Mouse (Mus musculus): ENCODE results near the gene Slc5a9. TPM values are rescaled to one million over a fixed set of nuclear protein-coding genes. Genes with fewer than 3 reads are reported as not detected.
A peak's percentile ranks its signal among the peaks of the same experiment; 100 is the strongest.
"Not testable (repeated sequence)": the region's sequence is repeated elsewhere in the genome, so short reads cannot be mapped to it uniquely, and the experiment has no call there.

Slc5a9 gene
- polyA plus RNA-seq (2015; fragmentation: Nextera tagmentation; extraction: Ambion mirVana) = 6.0 and 6.7 TPM in 2 replicates

DNA sequence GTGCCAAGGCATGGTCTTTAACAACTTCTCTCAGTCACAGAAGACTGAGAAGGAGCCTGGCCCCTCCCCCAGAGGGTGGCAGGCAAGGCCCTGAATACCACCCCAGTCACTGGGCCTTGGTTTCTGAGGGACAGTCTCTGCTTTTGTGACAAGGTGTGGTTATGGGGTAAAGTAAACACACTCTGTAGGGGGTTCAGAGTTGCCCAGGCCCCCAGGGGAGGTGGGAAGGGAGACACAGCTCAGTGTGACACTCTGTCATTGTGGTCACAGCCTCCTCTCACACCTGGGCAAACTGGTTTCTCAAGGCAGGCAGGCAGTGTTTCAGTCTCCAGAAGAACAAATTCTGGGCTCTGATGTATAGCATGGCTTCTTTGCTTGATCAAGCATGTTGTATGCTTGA lies at the start of gene Slc5a9:
Gene Slc5a9, minus strand, starts transcription at position 144 of the 400 bp plus-strand sequence.
- no peak for TF ChIP-seq CTCF (IDR thresholded peaks at IDR 0.05; ENCODE audit: low read depth)
- Histone ChIP-seq H3K9ac (ENCODE audit: low read depth, low read length) (no peak within 1 kb of the TSS), H3K4me3 (replicated peaks; ENCODE audit: low read depth, low read length) (no peak within 1 kb of the TSS), H3K4me2 (ENCODE audit: low read length) (no peak within 1 kb of the TSS), H3K9me3 (replicated peaks; ENCODE audit: low read length) (no peaks in the 10 kb centered on the region), H3K36me3 (ENCODE audit: insufficient read depth, low read length) (no peaks in the 10 kb centered on the region), H3K27ac (no peak within 1 kb of the TSS), H3K4me1 (replicated peaks; ENCODE audit: insufficient read depth, low read length) (no peaks in the 10 kb centered on the region), H3K27me3 (ENCODE audit: insufficient read depth, low read length) (no peaks in the 10 kb centered on the region)
- ATAC-seq (replicated peaks; ENCODE audit: low FRiP score, low read depth) (no peak; the same call in 1 of the 2 replicates), DNase-seq (ENCODE audit: low spot score) (no peak)

DNA sequence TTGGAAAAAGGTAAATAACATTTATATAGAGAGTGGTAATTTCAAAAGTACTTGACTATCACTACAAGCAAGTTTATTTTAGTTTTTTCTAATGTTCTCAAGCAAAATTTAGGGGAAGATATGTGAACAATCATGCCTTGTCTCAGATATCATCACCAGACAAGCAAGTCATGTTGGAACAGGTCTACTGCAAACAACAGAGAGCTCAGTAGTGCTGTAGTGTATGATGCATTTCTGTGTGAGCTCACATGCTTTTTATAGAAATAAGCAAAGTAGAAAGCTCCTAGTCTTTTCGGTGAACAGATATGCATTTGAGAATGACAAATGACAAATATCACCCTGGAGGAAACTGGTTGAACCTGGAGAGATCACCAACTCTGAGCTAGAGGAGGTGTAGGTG lies 16.4 kb upstream of the Slc5a9 start, which contains the start of gene Skint8:
Gene Skint8, plus strand, starts transcription at position 301 of the 400 bp plus-strand sequence.
- no peak for TF ChIP-seq CTCF (IDR thresholded peaks at IDR 0.05; ENCODE audit: low read depth)
- no peak within 1 kb of the TSS for H3K9ac ChIP-seq (ENCODE audit: low read depth, low read length)
- no peaks in the 10 kb centered on the region for H3K27me3 ChIP-seq (ENCODE audit: insufficient read depth, low read length)
- H3K27ac ChIP-seq = no peak within 1 kb of the TSS
- no peaks in the 10 kb centered on the region for H3K36me3 ChIP-seq (ENCODE audit: insufficient read depth, low read length)
- WGBS = 88% methylated on average over 1 of the region's 1 CpGs
- ATAC-seq (replicated peaks; ENCODE audit: low FRiP score, low read depth) (no peak), DNase-seq (ENCODE audit: low spot score) (no peak)
- no peak within 1 kb of the TSS for H3K4me2 ChIP-seq (ENCODE audit: low read length)
- no peaks in the 10 kb centered on the region for H3K9me3 ChIP-seq (replicated peaks; ENCODE audit: low read length)
- no peaks in the 10 kb centered on the region for H3K4me1 ChIP-seq (replicated peaks; ENCODE audit: insufficient read depth, low read length)
- no peak within 1 kb of the TSS for H3K4me3 ChIP-seq (replicated peaks; ENCODE audit: low read depth, low read length)

DNA sequence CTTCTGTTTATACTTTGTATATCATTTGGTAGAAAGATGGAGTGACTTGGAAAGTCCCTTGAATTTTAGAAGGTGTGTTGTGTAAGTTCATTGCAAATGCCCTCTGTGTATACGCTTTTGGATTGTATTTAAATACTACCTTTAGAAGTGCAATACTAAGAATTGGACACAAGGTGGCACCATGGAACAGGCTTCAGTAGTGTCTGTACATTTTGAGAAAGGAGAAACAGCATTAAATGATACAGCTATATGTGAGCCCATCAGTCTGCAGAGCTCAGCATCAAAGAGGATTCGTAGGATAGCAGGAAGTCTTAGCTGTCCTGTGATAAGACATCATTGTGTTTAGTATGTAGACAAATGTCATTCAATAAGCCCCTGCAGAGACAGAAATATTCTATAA lies 5.2 kb upstream of the Slc5a9 start:
- Histone ChIP-seq H3K36me3 (ENCODE audit: insufficient read depth, low read length) (no peaks in the 10 kb centered on the region), H3K4me2 (ENCODE audit: low read length) (no peak overlapping the region), H3K4me3 (replicated peaks; ENCODE audit: low read depth, low read length) (no peak overlapping the region), H3K27me3 (ENCODE audit: insufficient read depth, low read length) (no peaks in the 10 kb centered on the region), H3K27ac (no peak overlapping the region), H3K9me3 (replicated peaks; ENCODE audit: low read length) (no peaks in the 10 kb centered on the region), H3K4me1 (replicated peaks; ENCODE audit: insufficient read depth, low read length) (no peaks in the 10 kb centered on the region), H3K9ac (ENCODE audit: low read depth, low read length) (no peak overlapping the region)
- DNase-seq (ENCODE audit: low spot score) (peak; percentile 71), ATAC-seq (replicated peaks; ENCODE audit: low FRiP score, low read depth) (no peak)
- peak; percentile 81 for TF ChIP-seq CTCF (IDR thresholded peaks at IDR 0.05; ENCODE audit: low read depth)
- 43% methylated on average over 2 of the region's 2 CpGs for WGBS

DNA sequence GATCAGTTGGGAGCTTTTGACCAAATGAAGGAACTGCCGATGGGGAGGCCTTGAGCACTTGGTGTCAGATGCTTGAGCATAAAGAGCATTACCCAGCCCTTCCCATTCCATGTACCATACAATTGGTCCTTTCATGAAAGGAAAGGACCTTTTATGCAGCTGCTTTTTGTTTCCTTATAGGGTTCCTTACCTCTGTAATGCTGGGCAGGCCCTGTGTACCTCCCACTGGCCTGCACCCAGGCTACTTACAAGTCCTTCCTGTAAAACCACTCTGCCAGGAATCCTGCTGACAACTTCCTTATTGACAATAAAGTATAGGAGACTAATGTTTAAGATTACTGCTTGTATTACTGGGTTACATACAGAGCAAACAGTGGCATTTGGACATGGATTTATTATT lies 1.2 kb downstream of the Slc5a9 start:
- Histone ChIP-seq H3K4me2 (ENCODE audit: low read length) (no peak overlapping the region), H3K4me1 (replicated peaks; ENCODE audit: insufficient read depth, low read length) (no peaks in the 10 kb centered on the region), H3K4me3 (replicated peaks; ENCODE audit: low read depth, low read length) (no peak overlapping the region), H3K9ac (ENCODE audit: low read depth, low read length) (no peak overlapping the region), H3K27ac (no peak overlapping the region), H3K9me3 (replicated peaks; ENCODE audit: low read length) (no peaks in the 10 kb centered on the region), H3K36me3 (ENCODE audit: insufficient read depth, low read length) (no peaks in the 10 kb centered on the region), H3K27me3 (ENCODE audit: insufficient read depth, low read length) (no peaks in the 10 kb centered on the region)
- WGBS = 76% methylated on average over 1 of the region's 1 CpGs
- TF ChIP-seq CTCF (IDR thresholded peaks at IDR 0.05; ENCODE audit: low read depth) = no peak
- DNase-seq (ENCODE audit: low spot score) (no peak), ATAC-seq (replicated peaks; ENCODE audit: low FRiP score, low read depth) (no peak)

DNA sequence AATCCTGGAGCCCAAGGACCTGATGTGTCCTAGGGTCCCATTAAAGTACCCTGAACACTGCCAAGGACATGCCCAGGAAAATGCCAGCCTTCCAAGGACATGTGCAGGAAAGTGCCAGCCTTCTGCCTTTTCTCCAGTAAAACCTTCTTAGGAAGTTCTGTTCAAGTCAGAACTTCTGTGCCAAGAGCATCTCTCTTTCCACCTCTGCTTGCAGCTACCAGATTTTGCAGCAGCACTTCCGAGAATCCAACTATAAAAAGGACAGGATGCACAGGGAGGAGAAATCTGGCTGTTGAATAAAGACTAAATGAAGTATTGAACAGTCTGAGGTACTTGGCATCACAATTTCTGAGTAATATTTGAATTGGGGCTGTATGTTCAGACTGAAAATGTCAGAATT lies 2.2 kb downstream of the Slc5a9 start:
- not testable (repeated sequence) for H3K27ac ChIP-seq; H3K9me3 ChIP-seq (replicated peaks; ENCODE audit: low read length); H3K27me3 ChIP-seq (ENCODE audit: insufficient read depth, low read length); H3K4me2 ChIP-seq (ENCODE audit: low read length); ATAC-seq (replicated peaks; ENCODE audit: low FRiP score, low read depth); H3K9ac ChIP-seq (ENCODE audit: low read depth, low read length); DNase-seq (ENCODE audit: low spot score); H3K4me1 ChIP-seq (replicated peaks; ENCODE audit: insufficient read depth, low read length); H3K36me3 ChIP-seq (ENCODE audit: insufficient read depth, low read length); H3K4me3 ChIP-seq (replicated peaks; ENCODE audit: low read depth, low read length)
- WGBS = 83% methylated on average over 1 of the region's 1 CpGs

DNA sequence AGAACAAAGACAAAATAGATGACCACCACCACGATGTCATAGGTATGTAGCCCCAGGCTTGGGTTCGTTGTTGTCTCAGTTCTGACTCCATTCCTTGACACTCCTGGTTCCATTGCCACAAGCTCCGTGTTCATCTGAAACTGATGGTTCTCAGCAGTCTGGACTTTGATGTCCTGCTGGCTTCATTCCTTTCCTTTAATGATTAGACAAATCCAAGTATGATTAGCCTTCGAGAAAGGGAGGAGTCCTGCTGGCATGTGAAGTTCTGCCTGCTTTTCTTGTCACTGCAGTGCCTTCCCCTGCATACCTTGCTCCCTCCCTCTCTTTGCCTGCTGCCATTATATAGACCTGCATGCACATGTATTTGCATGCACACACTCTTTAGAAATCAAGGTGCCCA lies 4.2 kb downstream of the Slc5a9 start:
- Histone ChIP-seq H3K9ac (ENCODE audit: low read depth, low read length) (no peak overlapping the region), H3K4me2 (ENCODE audit: low read length) (no peak overlapping the region), H3K4me3 (replicated peaks; ENCODE audit: low read depth, low read length) (no peak overlapping the region), H3K9me3 (replicated peaks; ENCODE audit: low read length) (no peaks in the 10 kb centered on the region), H3K4me1 (replicated peaks; ENCODE audit: insufficient read depth, low read length) (no peaks in the 10 kb centered on the region), H3K27me3 (ENCODE audit: insufficient read depth, low read length) (no peaks in the 10 kb centered on the region), H3K36me3 (ENCODE audit: insufficient read depth, low read length) (no peaks in the 10 kb centered on the region), H3K27ac (no peak overlapping the region)
- ATAC-seq (replicated peaks; ENCODE audit: low FRiP score, low read depth) (peak; percentile 88), DNase-seq (ENCODE audit: low spot score) (peak; percentile 10)
- TF ChIP-seq CTCF (IDR thresholded peaks at IDR 0.05; ENCODE audit: low read depth) = no peak
- 64% methylated on average over 4 of the region's 4 CpGs for WGBS

DNA sequence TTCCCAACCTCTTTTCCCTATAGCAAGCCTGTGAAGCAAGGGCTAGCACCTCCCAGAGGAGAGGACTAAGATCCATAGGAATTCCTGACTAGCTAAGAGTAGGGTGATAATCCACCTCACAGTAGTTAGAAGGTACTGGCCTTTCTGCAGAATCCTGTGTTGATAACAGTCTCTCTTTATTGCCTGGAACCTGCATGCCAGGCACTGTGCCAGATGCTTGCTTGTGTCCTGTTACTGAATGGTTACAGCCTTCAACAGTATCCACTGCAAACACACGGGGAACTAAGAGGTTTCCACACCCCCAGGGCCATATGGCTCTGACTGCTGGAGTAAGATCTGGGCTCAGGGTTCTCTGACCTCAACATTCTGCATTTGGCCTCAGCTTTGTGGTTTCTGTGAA lies 5.0 kb downstream of the Slc5a9 start:
- Histone ChIP-seq H3K4me2 (ENCODE audit: low read length) (no peak overlapping the region), H3K4me1 (replicated peaks; ENCODE audit: insufficient read depth, low read length) (no peaks in the 10 kb centered on the region), H3K9ac (ENCODE audit: low read depth, low read length) (no peak overlapping the region), H3K27me3 (ENCODE audit: insufficient read depth, low read length) (no peaks in the 10 kb centered on the region), H3K4me3 (replicated peaks; ENCODE audit: low read depth, low read length) (no peak overlapping the region), H3K36me3 (ENCODE audit: insufficient read depth, low read length) (no peaks in the 10 kb centered on the region), H3K27ac (peak overlapping the region; percentile 32; the same call in 1 of the 2 replicates), H3K9me3 (replicated peaks; ENCODE audit: low read length) (no peaks in the 10 kb centered on the region)
- ATAC-seq (replicated peaks; ENCODE audit: low FRiP score, low read depth) (no peak), DNase-seq (ENCODE audit: low spot score) (no peak)
- no peak for TF ChIP-seq CTCF (IDR thresholded peaks at IDR 0.05; ENCODE audit: low read depth)
- 10% methylated on average over 1 of the region's 1 CpGs for whole genome bisulfite sequencing

Measured in kidney, postnatal 0 days (tissue).